Mouse (Mus musculus): ENCODE results near the gene Ccl22. TPM values are rescaled to one million over a fixed set of nuclear protein-coding genes. Genes with fewer than 3 reads are reported as not detected.

Gene Ccl22
- total and polyA plus RNA-seq, 3 experiments = 0.06 TPM; not detected in 2

- Histone ChIP-seq H3K9me3 (replicated peaks; ENCODE audit: insufficient read depth, low read length) (no peaks in the 10 kb centered on the region), H3K79me2 (ENCODE audit: control insufficient read depth, insufficient read depth, low read length, poor library complexity) (no peaks in the 10 kb centered on the region), H3K27me3 (ENCODE audit: control insufficient read depth in 1 of 2, insufficient read depth in 2 of 2, low read length in 2 of 2) (peaks cover 20 to 30% of the 10 kb centered on the region in 2 experiments), H3K27ac (ENCODE audit: control insufficient read depth, low read depth, low read length) (no peak overlapping the region), H3K4me1 (ENCODE audit: control insufficient read depth in 1 of 2, insufficient read depth in 2 of 2, low read length in 2 of 2) (no peaks in the 10 kb centered on the region), H3K36me3 (ENCODE audit: control insufficient read depth in 1 of 2, insufficient read depth in 2 of 2, low read length in 2 of 2) (no peaks in the 10 kb centered on the region), H3K4me3 (ENCODE audit: control insufficient read depth in 1 of 2, insufficient read depth in 1 of 2, low read depth in 2 of 2, low read length in 2 of 2) (no peak overlapping the region), H3K9ac (ENCODE audit: control insufficient read depth, low read depth, low read length, poor library complexity, severe bottlenecking) (no peak overlapping the region)
- no peak for DNase-seq (ENCODE audit: low read depth, low spot score)
- TF ChIP-seq MAFK (IDR thresholded peaks at IDR 0.05; ENCODE audit: borderline replicate concordance, low read depth, low read length) (no peak), CTCF (IDR thresholded peaks at IDR 0.05 in 2 of 3, conservative IDR thresholded peaks at IDR 0.05 in 1 of 3; ENCODE audit: control insufficient read depth in 1 of 3, insufficient read depth in 1 of 3, low read depth in 2 of 3, low read length in 3 of 3, poor library complexity in 1 of 3, severe bottlenecking in 1 of 3) (no peak), MEF2A (IDR thresholded peaks at IDR 0.05; ENCODE audit: extremely low read depth, insufficient replicate concordance, low read depth, low read length, poor library complexity, severe bottlenecking) (no peak), E2F4 (IDR thresholded peaks at IDR 0.05; ENCODE audit: borderline replicate concordance, low read depth, low read length) (no peak), POLR2AphosphoS5 (IDR thresholded peaks at IDR 0.05; ENCODE audit: borderline replicate concordance, low read depth, low read length) (no peak)
Measured at GRCm38 (mm10) chr8:94725998-94726397, 19.4 kb upstream of the Ccl22 start.

GRCm38 (mm10) chr8:94729301-94729700 is 16.1 kb upstream of the Ccl22 start:
- no peaks in the 10 kb centered on the region for H3K4me1 ChIP-seq (ENCODE audit: control insufficient read depth in 1 of 2, insufficient read depth in 2 of 2, low read length in 2 of 2)
- H3K36me3 ChIP-seq (ENCODE audit: control insufficient read depth in 1 of 2, insufficient read depth in 2 of 2, low read length in 2 of 2) = no peaks in the 10 kb centered on the region
- no peak for TF ChIP-seq MYB (IDR thresholded peaks at IDR 0.05; ENCODE audit: low read depth, low read length)
- TF ChIP-seq UBTF (IDR thresholded peaks at IDR 0.05; ENCODE audit: borderline replicate concordance, insufficient read depth, low read depth, low read length) = no peak
- TF ChIP-seq POLR2AphosphoS2 (IDR thresholded peaks at IDR 0.05; ENCODE audit: low read length) = no peak
- no peak for TF ChIP-seq TBP (IDR thresholded peaks at IDR 0.05; ENCODE audit: low read depth, low read length)
- no peak for TF ChIP-seq E2F4 (IDR thresholded peaks at IDR 0.05; ENCODE audit: borderline replicate concordance, low read depth, low read length)
- no peak for TF ChIP-seq MXI1 (IDR thresholded peaks at IDR 0.05; ENCODE audit: low read depth, low read length)
- TF ChIP-seq POLR2A (IDR thresholded peaks at IDR 0.05; ENCODE audit: control insufficient read depth in 1 of 2, insufficient read depth in 1 of 2, low read depth in 1 of 2, low read length in 2 of 2, poor library complexity in 1 of 2) = no peak
- TF ChIP-seq MAZ (IDR thresholded peaks at IDR 0.05; ENCODE audit: low read depth, low read length) = no peak
- no peak for TF ChIP-seq NRF1 (IDR thresholded peaks at IDR 0.05; ENCODE audit: insufficient read depth, low read depth, low read length, poor library complexity, severe bottlenecking)
- no peak for TF ChIP-seq CHD2 (IDR thresholded peaks at IDR 0.05; ENCODE audit: low read length)
- TF ChIP-seq SIN3A (IDR thresholded peaks at IDR 0.05; ENCODE audit: low read length) = no peak
- no peak for TF ChIP-seq ZC3H11A (IDR thresholded peaks at IDR 0.05; ENCODE audit: low read depth, low read length)
- TF ChIP-seq GATA1 (IDR thresholded peaks at IDR 0.05; ENCODE audit: low read depth, low read length) = no peak
- no peak for TF ChIP-seq RCOR1 (IDR thresholded peaks at IDR 0.05; ENCODE audit: low read depth, low read length)
- no peak for TF ChIP-seq NELFE (IDR thresholded peaks at IDR 0.05; ENCODE audit: low read depth, low read length)
- no peak for TF ChIP-seq ELF1 (IDR thresholded peaks at IDR 0.05; ENCODE audit: low read depth, low read length)
- H3K9ac ChIP-seq (ENCODE audit: control insufficient read depth, low read depth, low read length, poor library complexity, severe bottlenecking) = no peak overlapping the region
- peaks cover 16 to 22% of the 10 kb centered on the region in 2 experiments for H3K27me3 ChIP-seq (ENCODE audit: control insufficient read depth in 1 of 2, insufficient read depth in 2 of 2, low read length in 2 of 2)
- no peak overlapping the region for H3K4me3 ChIP-seq (ENCODE audit: control insufficient read depth in 1 of 2, insufficient read depth in 1 of 2, low read depth in 2 of 2, low read length in 2 of 2)
- no peak for DNase-seq (ENCODE audit: low read depth, low spot score)
- H3K27ac ChIP-seq (ENCODE audit: control insufficient read depth, low read depth, low read length) = no peak overlapping the region
- no peaks in the 10 kb centered on the region for H3K79me2 ChIP-seq (ENCODE audit: control insufficient read depth, insufficient read depth, low read length, poor library complexity)
- no peaks in the 10 kb centered on the region for H3K9me3 ChIP-seq (replicated peaks; ENCODE audit: insufficient read depth, low read length)

All from MEL (cell line).